Mouse (Mus musculus) liver, adult (tissue): ENCODE measurements at regions not wholly inside any gene's neighbourhood (a gene's known extent, or its start where the extent isn't known, plus 50 kb on each side); places are given as distances from the start of the nearest gene placed in this dataset.

ENCODE experiments used
- GATA4 ChIP-seq: IDR thresholded peaks from 2 replicates; pipeline ENCODE4 v1.6.1; 2014; ENCODE audit warnings: mild to moderate bottlenecking, low read length; ENCODE audit not compliant: insufficient replicate concordance

DNA sequence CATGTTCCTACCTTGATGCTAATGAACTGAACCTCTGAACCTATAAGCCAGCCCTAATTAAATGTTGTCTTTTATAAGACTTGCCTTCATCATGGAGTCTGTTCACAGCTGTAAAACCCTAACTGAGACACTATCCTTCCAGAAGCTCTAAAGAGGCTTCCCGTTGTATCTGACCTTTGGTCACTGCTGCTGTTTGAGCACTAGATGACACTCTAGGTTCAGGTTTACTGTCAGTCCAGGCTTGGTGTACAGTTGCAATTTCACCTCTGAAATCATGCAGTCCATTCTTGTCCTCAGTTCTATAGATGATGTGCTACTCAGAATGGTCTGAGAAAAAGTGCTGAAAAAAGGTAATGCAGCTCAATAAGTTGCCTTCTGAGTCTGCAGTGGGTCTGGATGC is 221.9 kb upstream of the Zpld1 start:
- no peak for TF ChIP-seq GATA4

DNA sequence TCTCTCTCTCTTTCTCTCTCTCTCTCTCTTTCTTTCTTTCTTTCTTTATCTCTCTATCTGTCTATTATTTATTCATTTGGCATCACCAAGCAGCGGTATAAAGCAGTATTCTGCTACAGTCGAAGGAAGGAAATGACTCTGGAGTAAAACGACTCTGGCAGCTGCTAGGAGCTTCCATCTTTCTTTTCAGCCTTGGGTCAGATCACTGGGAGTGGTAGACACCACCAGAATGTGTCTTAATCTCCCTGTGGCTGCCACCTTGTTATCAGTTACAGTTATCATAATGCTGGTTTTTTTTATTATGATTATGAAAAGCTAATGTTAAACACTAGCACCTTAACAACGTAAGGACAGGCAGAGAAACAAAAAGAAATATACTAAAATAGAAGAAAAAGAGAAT is 219.2 kb upstream of the Zpld1 start:
- TF ChIP-seq GATA4 = no peak

DNA sequence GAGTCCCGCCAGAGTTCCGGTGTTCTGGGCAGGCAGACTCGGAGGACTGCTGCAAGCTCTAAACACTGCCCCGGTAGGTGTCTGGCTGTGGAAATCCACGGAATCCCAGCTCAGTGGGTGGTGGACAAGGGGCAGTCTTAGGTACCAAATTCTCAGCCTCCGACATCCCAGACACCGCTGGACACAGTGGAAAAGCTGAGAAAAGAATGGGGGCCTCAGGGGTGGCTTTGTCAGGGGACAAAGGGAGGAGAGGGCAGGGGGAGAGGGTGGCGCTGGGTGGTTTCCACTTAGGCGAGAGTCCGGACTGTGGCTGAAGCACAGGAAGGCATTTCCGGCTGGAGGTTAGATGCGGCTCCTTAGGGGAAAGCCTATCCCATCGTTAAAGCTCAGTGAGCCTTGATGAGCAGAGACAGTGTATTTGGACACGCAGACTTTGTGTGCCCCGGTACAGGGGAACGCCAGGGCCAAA is 217.5 kb upstream of the Zpld1 start:
- TF ChIP-seq GATA4 = no peak

DNA sequence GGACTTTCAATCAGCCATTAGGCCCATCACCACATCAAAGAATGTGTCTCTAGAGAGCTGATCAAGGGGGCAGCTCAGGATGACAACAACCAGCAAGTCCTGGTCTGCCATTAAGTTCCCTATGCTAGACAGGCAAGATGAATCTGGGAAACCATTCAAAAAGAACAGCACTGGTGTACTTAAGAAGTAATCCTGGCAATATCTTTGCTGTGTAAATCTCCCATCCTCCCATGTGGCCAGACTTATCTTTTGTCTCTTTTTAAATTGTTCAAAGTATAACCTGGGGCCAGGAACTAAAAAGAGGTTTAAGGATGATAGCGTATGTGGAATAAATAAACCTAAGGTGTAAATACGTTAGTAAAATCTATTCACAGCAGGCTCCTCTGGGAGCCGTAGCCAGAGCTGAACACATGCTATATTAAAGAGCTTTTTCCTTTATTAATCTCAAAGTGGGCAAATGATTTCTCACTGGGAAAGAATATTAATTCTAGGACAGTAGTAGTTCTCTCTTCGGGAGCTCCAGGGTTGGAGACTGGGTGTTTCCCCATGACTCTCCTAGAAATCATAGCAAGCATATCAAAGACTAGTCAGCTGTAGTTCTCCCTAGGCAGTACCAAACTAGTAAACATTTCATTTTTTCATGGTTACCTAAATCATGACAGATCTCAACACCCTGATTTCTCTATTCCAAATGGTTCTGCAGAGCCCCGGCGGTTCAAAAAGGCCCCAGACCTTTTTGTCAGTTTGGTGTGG is 216.8 kb upstream of the Zpld1 start:
- TF ChIP-seq GATA4 = no peak

DNA sequence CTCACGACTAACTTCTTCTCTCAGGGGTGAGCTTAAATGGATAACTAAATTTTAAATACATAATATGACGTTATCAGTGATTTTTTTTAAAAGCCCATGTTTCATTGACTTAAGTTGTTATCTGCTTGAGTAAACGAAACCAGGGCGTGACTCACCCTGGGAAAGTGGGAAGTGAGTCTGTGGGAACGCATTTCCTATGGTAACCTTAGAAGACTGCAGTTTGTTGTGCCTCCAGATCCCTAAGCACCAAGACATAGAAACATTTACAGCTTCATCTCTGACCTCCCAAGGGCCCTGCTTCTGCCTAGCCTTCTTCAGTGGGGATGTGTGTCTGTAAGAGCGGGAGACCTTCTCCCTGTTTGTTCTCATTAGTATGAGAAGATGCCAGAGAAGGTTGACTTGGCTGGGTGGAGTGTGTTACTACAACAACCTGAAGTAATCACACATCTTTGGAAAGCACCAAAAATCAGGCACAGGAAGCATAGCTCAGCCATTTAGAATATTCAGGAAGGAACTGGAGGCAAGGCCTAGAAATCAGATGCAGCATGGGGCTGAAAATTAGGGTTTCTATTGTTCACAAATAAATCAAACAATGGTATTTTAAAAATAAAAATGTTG is 207.1 kb upstream of the Zpld1 start:
- TF ChIP-seq GATA4 = no peak

DNA sequence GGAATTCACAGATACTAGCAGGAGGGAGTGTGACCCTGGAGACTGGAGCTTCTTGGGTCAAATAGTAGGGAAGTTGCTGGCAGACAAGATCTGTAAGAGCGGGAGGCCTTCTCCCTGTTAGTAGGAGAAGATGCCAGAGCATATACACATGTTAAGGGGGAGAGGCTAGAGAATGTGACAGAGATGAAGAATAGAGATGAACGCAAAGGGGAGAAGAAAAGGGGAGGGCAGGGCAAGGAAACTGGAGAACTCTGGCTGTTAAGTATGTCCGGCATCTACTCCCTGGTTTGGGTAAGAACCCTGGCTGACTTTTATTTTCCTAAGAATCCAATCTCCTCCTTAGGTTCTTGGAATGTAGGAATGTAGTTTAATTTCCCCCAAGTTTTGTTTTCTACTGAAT is 206.5 kb upstream of the Zpld1 start:
- TF ChIP-seq GATA4 = no peak

DNA sequence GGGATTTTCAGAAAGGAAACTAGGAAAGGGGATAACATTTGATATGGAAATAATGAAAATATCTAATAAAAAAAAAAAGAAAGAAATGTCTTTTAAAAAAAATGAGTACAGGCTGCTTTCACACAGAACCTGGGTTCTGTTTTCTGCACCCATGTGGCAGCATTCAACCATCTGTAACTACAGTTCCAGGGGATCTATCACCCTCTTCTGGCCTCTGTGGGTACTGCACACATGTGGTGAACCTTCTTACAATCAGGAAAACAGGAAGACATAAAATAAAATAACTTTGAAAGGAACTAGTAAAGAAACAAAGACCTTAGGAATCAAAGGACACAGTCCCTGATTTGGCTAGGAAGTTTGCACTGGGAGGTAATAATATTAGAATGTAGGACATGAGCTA is 205.5 kb upstream of the Zpld1 start:
- TF ChIP-seq GATA4 = no peak

DNA sequence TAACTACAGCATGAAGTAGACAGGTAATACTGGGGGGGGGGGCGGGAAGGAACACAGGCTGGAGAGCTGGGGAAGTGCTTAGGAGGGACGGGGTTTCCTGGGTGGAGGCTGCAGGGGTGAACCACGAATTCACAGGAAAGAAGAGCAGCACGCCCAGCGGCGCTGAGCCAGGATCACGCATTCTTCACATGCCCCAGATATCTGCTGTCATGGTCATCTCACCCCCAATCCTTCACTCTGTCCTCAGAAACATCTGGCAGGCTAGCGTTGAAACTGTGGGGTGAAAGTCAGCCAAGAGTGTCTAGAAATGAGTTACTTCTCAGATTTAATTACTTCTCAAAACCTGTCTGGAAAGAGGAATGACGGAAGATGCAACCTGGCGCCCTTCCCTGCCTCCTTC is 197.3 kb upstream of the Zpld1 start:
- peak; percentile 14; the same call in 1 of the 2 replicates for TF ChIP-seq GATA4

DNA sequence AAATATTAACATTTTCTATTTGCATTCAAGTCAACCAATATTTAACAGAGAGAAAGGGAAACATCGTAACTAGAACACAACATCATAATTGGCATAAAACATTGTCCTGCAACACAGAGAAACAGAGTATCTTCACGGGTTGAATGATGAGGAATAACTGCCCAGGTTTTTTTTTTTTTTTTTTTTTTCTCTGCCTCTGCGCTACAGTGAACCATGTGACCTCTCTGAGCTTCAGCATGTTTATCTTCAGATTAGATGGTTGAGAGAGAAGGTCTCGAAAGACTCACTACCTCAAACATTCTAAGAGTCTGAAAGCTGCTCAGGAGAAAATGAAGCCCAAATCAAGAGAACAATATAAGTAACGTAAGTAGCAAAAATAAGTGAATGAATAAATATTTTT is 196.4 kb upstream of the Zpld1 start:
- TF ChIP-seq GATA4 = no peak

DNA sequence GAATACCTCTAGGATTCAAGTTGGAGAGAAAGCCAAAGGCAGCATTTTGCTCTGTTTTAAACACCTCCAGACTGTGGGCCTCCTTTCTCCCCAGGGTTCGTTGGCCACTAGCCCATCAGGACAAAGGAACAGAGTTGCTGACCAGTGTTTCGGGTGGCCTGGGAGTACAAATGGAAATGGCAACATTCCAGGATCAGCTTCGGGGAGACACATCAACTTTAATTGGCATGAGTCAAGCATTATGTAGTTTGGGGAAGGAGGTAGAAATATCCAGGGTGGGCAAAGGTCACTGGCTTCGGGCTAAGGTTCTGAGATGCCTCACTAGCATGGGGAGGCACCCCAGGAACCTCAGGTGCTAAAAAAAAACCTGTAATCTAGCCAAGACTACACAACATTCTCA is 194.3 kb upstream of the Zpld1 start:
- no peak for TF ChIP-seq GATA4

DNA sequence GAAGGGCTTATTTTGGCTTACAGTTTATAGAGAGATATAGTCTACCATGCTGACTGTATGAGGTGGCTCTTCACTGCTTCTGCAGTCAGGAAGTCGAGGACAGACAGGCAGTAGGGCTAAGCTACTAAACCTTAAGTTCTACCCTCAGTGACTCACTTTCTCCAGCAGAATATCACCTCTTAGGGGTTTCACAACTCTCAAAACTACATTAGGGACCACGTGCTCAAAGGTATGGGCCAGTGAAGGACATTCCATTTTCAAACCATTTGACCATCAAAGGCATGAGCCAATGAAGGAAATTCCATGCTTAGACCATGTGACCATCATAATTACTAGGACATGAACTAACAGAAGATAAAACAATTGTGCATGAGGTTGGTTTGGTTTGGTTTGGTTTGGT is 186.6 kb upstream of the Zpld1 start:
- no peak for TF ChIP-seq GATA4

DNA sequence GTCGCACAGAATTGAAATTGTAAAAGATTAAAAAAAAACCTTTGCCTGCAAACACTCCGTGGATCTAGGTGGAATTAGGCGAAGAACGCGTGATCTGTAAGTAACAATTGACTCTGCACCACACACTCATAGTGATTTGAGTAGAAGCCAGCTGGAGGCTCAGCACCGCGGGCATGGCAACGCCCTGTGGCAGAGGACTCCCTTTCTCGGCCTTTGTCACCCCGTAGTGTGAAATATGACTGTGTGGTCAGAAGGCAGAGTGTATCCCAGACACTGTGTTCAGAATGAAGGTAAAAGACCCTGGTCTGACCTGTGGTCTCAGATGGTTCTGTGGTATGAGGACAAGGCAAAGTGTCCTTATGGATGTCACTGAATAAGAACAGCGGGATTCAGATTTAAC is 183.0 kb upstream of the Zpld1 start:
- no peak for TF ChIP-seq GATA4

DNA sequence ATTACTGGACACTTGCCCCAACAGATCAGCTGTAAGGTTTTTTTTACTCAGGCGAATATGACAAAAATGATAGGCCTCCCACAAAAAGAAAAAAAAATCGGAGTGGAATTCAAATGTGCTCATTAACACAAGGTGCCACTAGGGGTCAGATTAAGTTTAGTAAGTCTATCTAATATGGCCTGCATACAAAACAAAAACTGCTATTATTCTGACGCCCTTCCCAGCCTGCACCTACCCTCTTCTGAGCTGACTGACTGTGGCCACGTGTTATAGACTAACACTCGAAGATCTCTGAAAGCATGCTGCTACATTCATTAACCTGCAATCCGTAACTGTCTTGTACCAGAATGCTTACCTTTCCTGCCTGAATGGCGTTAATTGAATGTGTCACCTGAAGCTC is 182.5 kb upstream of the Zpld1 start:
- no peak for TF ChIP-seq GATA4

DNA sequence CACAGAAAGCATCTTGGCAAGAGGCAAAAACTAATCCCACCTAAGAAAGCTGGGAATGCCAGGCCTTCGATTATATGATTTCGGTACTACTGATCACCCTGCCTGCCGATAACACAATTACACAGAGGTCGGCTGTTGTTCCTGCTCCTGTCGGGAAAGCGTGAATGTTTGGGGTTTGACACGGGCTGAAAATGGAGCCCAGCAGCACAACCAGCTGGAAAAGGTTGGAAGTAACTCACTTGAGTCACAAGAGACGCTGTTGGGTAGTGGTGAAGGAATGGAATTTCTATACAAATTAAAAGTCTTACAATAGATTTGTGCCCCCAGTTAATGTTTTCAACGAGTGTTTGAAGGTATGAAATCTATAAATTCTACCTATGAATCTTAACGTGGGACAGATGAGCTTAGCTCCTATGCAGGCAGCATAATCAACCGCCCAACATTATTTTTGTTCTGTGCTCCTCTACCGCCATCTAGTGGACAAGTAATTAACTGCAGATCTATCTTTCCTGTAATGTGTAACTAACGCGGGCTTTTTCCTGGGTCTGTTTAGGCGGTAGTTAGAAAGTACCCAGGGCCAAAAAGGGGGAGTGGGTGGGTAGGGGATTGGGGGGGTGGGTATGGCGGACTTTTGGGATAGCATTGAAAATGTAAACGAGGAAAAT is 178.9 kb upstream of the Zpld1 start:
- TF ChIP-seq GATA4 = no peak

DNA sequence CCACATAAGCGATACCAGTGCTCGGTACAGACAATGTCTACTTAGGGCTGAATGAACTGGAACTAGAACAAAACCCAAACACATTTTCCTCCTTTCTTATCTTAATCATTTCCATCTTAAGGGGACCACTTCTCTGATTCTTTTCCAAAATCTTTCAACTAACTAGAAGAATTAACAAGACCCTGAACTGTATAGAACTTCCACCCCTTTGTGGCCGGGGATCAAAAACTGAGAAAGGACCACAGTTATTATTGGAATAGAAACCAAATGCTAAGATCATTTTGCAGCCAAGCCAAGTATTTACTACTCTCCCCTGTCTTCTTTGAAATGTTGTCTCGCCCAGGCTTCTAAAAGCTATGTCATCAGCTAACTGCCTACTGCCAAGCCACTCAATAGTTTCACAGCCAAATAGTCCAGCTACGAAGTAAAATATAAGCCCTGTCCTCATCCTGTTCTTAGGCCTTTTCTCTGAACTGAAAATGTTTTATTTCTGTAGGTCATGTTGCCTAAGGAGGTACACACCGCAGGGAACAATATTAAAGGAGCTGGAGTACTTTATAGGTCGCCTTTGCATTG is 177.3 kb upstream of the Zpld1 start:
- no peak for TF ChIP-seq GATA4

DNA sequence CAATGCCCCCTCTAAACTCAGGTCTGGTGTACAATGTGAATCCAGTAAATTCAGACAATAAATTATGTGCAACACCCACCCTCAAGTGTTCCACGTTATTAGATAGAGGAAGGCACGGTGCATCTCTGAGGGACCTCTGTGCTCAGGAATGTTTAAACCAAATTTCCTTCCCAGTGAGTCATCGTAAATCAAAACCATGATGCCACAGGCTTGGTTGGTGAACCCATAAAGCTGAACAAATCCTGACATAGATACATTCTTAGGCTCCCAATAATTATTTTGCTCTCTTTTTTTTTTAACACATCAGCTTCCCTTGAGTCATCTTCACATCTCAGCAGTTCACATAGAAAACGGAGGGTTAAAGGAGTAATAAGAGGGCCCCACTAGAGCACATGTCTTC is 173.6 kb upstream of the Zpld1 start:
- TF ChIP-seq GATA4 = no peak
